Mouse (Mus musculus): ENCODE results near the gene Ptgr2. TPM values are rescaled to one million over a fixed set of nuclear protein-coding genes. Genes with fewer than 3 reads are reported as not detected.

Gene Ptgr2
- 4.3 and 5.2 TPM in 2 replicates for polyA plus RNA-seq (2012; rRNA removed; ENCODE audit: low replicate concordance)

DNA sequence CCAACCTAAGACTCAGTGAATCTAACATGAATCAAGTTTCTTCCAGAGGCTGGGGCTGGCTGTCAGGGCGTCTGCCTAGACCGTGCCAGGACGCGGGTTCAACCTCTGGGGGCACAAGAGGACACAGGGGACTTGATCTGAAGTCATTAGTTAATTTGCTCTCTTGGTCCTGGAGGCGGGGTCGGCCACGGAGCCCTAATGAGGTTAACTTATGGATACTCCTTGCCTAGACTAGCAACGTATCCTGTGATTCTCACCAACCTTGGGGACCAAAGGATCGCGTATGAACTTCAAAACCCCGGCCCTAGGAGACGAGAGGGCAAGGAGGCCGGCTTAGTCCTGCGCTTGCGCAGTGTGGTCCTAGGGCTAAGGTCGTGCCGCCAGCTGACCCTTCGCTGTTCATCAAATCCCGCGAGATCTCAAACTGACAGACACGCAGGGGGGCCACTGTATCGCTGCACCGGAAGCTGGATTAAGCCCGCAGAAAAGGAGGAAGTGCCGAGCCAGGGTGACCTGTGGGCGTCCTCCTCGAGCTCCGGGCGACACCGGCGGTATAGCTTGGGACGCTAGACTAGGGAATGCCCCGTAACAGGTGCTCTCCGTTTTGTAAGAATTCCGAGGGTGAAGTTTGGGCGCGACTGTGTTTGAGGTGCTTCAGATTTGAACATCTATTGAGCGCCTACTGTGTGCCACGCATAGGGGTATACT, at the start of gene Ptgr2:
Gene Ptgr2 (plus strand): TSS at position 348 of the 708 bp plus-strand sequence.

DNA sequence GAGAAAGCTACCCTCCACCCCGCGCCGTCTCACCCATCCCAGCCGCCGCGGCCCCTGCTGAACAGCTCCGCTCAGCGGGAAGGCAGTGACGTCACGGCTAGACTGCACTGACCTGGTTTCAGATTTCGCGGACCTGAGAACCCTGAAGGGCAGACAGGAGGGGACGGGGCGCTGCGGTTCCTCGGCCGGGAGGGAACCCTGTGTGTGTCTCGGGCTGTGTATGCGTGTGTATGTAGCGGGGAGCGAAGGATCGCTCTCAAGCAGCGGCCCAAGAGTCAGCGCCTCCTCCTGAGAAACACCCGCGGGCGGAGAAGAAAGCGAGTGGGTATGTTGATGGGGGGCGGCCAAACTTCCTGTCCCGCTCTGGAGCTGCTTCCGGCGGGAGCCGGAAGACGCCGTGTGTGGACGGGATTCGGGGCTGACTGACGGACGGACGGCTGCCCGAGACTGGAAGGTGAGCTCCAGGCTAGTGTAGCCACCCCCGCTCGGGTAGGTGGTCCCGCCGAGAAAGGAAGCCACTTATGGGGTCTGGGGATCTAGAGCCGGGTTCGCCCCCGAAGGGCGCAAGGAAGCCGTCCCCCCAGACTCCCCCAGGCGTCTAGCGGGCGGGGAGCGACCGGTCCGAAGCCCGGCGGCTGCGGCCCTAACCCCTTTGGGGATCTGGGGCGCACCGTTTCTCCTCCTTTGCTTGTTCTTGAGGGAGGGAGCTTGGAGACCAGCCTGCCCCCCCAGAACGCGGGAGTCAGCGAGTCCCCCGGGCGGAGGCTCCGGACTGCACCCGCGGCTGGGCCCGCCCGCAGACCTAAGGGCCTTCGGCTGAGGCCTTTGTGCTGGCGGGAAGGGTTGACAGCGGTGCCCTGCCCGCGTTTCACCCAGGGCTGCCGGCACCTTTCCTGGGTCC, 31.9 kb downstream of the Ptgr2 start, which contains the start of gene Zfp410:
Gene Zfp410 (plus strand): TSS at position 132 of the 901 bp plus-strand sequence.

DNA sequence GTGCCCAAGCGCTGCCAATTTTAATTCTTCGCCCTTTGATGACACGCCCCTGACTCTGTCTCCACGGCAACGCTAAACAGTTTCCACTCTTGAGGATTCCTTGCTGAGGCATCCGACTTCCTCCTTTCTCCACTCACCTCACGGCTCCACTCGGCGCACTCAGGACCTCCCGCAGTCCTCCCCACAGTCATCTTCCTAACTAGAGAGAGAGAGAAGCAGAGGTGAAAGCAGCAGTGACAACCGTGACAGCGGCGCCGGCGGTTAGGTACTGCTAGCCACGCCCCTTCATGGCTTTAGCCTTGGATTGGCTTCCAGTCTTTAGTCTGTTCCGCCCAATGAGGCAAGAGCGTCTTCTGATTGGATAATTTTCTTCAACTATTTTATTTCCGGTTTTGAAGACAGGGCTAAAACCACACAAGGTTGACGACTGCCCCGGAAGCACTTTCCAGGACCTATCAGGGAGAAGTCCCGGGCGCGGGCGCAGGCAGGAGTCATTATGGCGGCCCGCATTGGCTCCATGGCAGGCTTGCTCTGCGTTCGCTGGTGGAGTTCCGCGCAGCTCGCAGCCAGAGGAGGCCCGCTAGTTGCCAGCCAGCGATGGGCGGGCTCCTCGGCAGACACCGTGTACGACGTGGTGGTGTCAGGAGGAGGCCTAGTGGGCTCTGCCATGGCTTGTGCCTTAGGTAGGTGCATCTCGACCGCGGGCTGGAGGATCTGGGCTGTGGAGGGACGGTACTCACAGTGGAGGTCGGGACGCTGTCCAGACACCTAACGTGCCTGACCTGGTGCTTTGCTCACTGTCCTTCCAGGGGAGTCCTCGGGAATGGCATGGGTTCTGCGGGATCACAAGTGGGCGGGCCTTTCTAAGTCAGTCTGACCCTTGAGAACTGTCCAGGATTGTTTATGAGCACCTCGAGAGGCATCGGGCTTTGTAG, 76.8 kb downstream of the Ptgr2 start, which contains the start of the genes Coq6 and Fam161b:
Gene Coq6 (plus strand): TSS at position 103 of the 935 bp plus-strand sequence.
Gene Fam161b (minus strand): TSS at position 279 of the 935 bp plus-strand sequence.

Other genes starting within 250 kb of the Ptgr2 start
- 21.9 and 52.3 TPM in 2 replicates for gene Acot4, start 246.9 kb upstream of the Ptgr2 start, polyA plus RNA-seq (2012; rRNA removed; ENCODE audit: low replicate concordance)
- not detected in 2 replicates for gene Gm49366, start 246.3 kb upstream of the Ptgr2 start, polyA plus RNA-seq (2012; rRNA removed; ENCODE audit: low replicate concordance)
- 0.08 TPM in 2 replicates for gene Acot3, start 233.1 kb upstream of the Ptgr2 start, polyA plus RNA-seq (2012; rRNA removed; ENCODE audit: low replicate concordance)
- 0.06 TPM in 1 of 2 replicates, not detected in the other for gene Acot5, start 215.9 kb upstream of the Ptgr2 start, polyA plus RNA-seq (2012; rRNA removed; ENCODE audit: low replicate concordance)
- 0.71 and 1.7 TPM in 2 replicates for gene Acot6, start 184.6 kb upstream of the Ptgr2 start, polyA plus RNA-seq (2012; rRNA removed; ENCODE audit: low replicate concordance)
- gene Dnal1, start 170.9 kb upstream of the Ptgr2 start, polyA plus RNA-seq (2012; rRNA removed; ENCODE audit: low replicate concordance), result 0.25 and 0.62 TPM in 2 replicates
- gene Pnma1, start 136.7 kb upstream of the Ptgr2 start, polyA plus RNA-seq (2012; rRNA removed; ENCODE audit: low replicate concordance), result 0.20 and 0.41 TPM in 2 replicates
- 9.3 and 10.4 TPM in 2 replicates for gene Elmsan1, start 66.4 kb upstream of the Ptgr2 start, polyA plus RNA-seq (2012; rRNA removed; ENCODE audit: low replicate concordance)
- 16.1 and 17.3 TPM in 2 replicates for gene Zfp410, start 31.6 kb downstream of the Ptgr2 start, polyA plus RNA-seq (2012; rRNA removed; ENCODE audit: low replicate concordance)
- 35.1 and 38.7 TPM in 2 replicates for gene Coq6, start 76.4 kb downstream of the Ptgr2 start, polyA plus RNA-seq (2012; rRNA removed; ENCODE audit: low replicate concordance)
- 0.38 and 0.71 TPM in 2 replicates for gene Fam161b, start 76.6 kb downstream of the Ptgr2 start, polyA plus RNA-seq (2012; rRNA removed; ENCODE audit: low replicate concordance)
- 16.7 and 18.1 TPM in 2 replicates for gene Entpd5, start 123.8 kb downstream of the Ptgr2 start, polyA plus RNA-seq (2012; rRNA removed; ENCODE audit: low replicate concordance)
- 0.04 TPM in 1 of 2 replicates, not detected in the other for gene Bbof1, start 123.8 kb downstream of the Ptgr2 start, polyA plus RNA-seq (2012; rRNA removed; ENCODE audit: low replicate concordance)
- 0.36 and 0.65 TPM in 2 replicates for gene Rnf113a2, start 132.0 kb downstream of the Ptgr2 start, polyA plus RNA-seq (2012; rRNA removed; ENCODE audit: low replicate concordance)
- gene Aldh6a1, start 165.8 kb downstream of the Ptgr2 start, polyA plus RNA-seq (2012; rRNA removed; ENCODE audit: low replicate concordance), result 1.0 and 1.8 TPM in 2 replicates
- gene Lin52, start 166.2 kb downstream of the Ptgr2 start, polyA plus RNA-seq (2012; rRNA removed; ENCODE audit: low replicate concordance), result 0.83 and 2.3 TPM in 2 replicates